Mouse (Mus musculus) layer of hippocampus, adult 11-12 months (tissue): ENCODE data around the gene C3.
A peak's percentile ranks its signal among the peaks of the same experiment; 100 is the strongest.

ENCODE experiments used
- DNase-seq: peaks from one replicate; pipeline ENCODE4 v3.0.0; 2022; ENCODE audit warnings: low spot score

C3 gene

GRCm38 (mm10) chr17:57228014-57228413 lies at the start of gene C3:
C3 (minus strand) TSS chr17:57228136.
- DNase-seq: no peak

- peak; percentile 85 for DNase-seq
Observed at GRCm38 (mm10) chr17:57276634-57277121, 48.7 kb upstream of the C3 start.

GRCm38 (mm10) chr17:57275997-57276351 lies 48.0 kb upstream of the C3 start:
- peak; percentile 12 for DNase-seq

- peak; percentile 74 for DNase-seq
Observed at GRCm38 (mm10) chr17:57275111-57275996, 47.4 kb upstream of the C3 start.

GRCm38 (mm10) chr17:57274686-57275085 lies 46.8 kb upstream of the C3 start:
- DNase-seq: no peak

- DNase-seq: no peak
Observed at GRCm38 (mm10) chr17:57273846-57274245, 45.9 kb upstream of the C3 start.

GRCm38 (mm10) chr17:57271301-57271700 lies 43.4 kb upstream of the C3 start:
- no peak for DNase-seq

GRCm38 (mm10) chr17:57267556-57268126 lies 39.7 kb upstream of the C3 start:
- no peak for DNase-seq

- peak; percentile 61 for DNase-seq
Observed at GRCm38 (mm10) chr17:57264972-57265945, 37.3 kb upstream of the C3 start.

GRCm38 (mm10) chr17:57264164-57264563 lies 36.2 kb upstream of the C3 start:
- DNase-seq: no peak

GRCm38 (mm10) chr17:57262901-57263550 lies 35.1 kb upstream of the C3 start:
- DNase-seq: no peak

GRCm38 (mm10) chr17:57261796-57262195 lies 33.9 kb upstream of the C3 start:
- DNase-seq: no peak

GRCm38 (mm10) chr17:57261286-57261685 lies 33.4 kb upstream of the C3 start:
- DNase-seq: no peak

GRCm38 (mm10) chr17:57260351-57260750 lies 32.4 kb upstream of the C3 start:
- no peak for DNase-seq

GRCm38 (mm10) chr17:57259742-57260141 lies 31.8 kb upstream of the C3 start:
- DNase-seq: no peak

GRCm38 (mm10) chr17:57258191-57258590 lies 30.3 kb upstream of the C3 start:
- no peak for DNase-seq

- DNase-seq: no peak
Observed at GRCm38 (mm10) chr17:57256921-57257485, 29.1 kb upstream of the C3 start.

GRCm38 (mm10) chr17:57255354-57255753 lies 27.4 kb upstream of the C3 start:
- no peak for DNase-seq

- DNase-seq: no peak
Observed at GRCm38 (mm10) chr17:57253306-57253705, 25.4 kb upstream of the C3 start.

- DNase-seq: no peak
Observed at GRCm38 (mm10) chr17:57251431-57251830, 23.5 kb upstream of the C3 start.

GRCm38 (mm10) chr17:57250461-57251160 lies 22.7 kb upstream of the C3 start:
- no peak for DNase-seq
